Mouse (Mus musculus): ENCODE data around the gene Ccdc88c. TPM values are rescaled to one million over a fixed set of nuclear protein-coding genes. Genes with fewer than 3 reads are reported as not detected.
"Not testable (repeated sequence)": the region's sequence is repeated elsewhere in the genome, so short reads cannot be mapped to it uniquely, and the experiment has no call there.

Ccdc88c gene
- total RNA-seq, 2 experiments from 2014 or later, result 16.7 to 28.8 TPM

GRCm38 (mm10) chr12:101020210-101021015 is 8.4 kb downstream of the Ccdc88c start:
- DNase-seq (ENCODE audit: low spot score in 2 of 2), result no peak
- intact Hi-C loops (cut with DNase I), result loop anchor here (10.0 kb wide), 1 partner anchor 176 kb away; no protein-coding TSS in a partner anchor

GRCm38 (mm10) chr12:101019443-101019842 is 9.4 kb downstream of the Ccdc88c start:
- intact Hi-C loops (cut with DNase I), result no loop called here
- no peak for DNase-seq (ENCODE audit: low spot score in 2 of 2)

GRCm38 (mm10) chr12:101019031-101019430 is 9.8 kb downstream of the Ccdc88c start:
- DNase-seq (ENCODE audit: low spot score in 2 of 2), result no peak
- intact Hi-C loops (cut with DNase I), result no loop called here

GRCm38 (mm10) chr12:101017971-101018371 is 10.9 kb downstream of the Ccdc88c start:
- intact Hi-C loops (cut with DNase I), result no loop called here
- DNase-seq (ENCODE audit: low spot score in 2 of 2), result no peak

GRCm38 (mm10) chr12:101016412-101016928 is 12.4 kb downstream of the Ccdc88c start:
- intact Hi-C loops (cut with DNase I), result no loop called here
- DNase-seq (ENCODE audit: low spot score in 2 of 2), result no peak

- DNase-seq (ENCODE audit: low spot score in 2 of 2), result no peak
- intact Hi-C loops (cut with DNase I), result no loop called here
Measured at GRCm38 (mm10) chr12:101015926-101016325, 12.9 kb downstream of the Ccdc88c start.

GRCm38 (mm10) chr12:101015165-101015560 is 13.7 kb downstream of the Ccdc88c start:
- no peak for DNase-seq (ENCODE audit: low spot score in 2 of 2)
- intact Hi-C loops (cut with DNase I), result no loop called here

- DNase-seq (ENCODE audit: low spot score in 2 of 2), result no peak
- intact Hi-C loops (cut with DNase I), result no loop called here
Measured at GRCm38 (mm10) chr12:101014549-101015164, 14.2 kb downstream of the Ccdc88c start.

- DNase-seq (ENCODE audit: low spot score in 2 of 2); intact Hi-C loops (cut with DNase I): not testable (repeated sequence)
Measured at GRCm38 (mm10) chr12:101013668-101014067, 15.2 kb downstream of the Ccdc88c start.

- DNase-seq (ENCODE audit: low spot score in 2 of 2), result no peak
- intact Hi-C loops (cut with DNase I), result no loop called here
Measured at GRCm38 (mm10) chr12:101013078-101013665, 15.7 kb downstream of the Ccdc88c start.

- intact Hi-C loops (cut with DNase I), result no loop called here
- no peak for DNase-seq (ENCODE audit: low spot score in 2 of 2)
Measured at GRCm38 (mm10) chr12:101012197-101013077, 16.4 kb downstream of the Ccdc88c start.

GRCm38 (mm10) chr12:101011017-101011416 is 17.8 kb downstream of the Ccdc88c start:
- intact Hi-C loops (cut with DNase I), result no loop called here
- no peak for DNase-seq (ENCODE audit: low spot score in 2 of 2)

GRCm38 (mm10) chr12:101010148-101010920 is 18.5 kb downstream of the Ccdc88c start:
- DNase-seq (ENCODE audit: low spot score in 2 of 2), result no peak
- intact Hi-C loops (cut with DNase I), result no loop called here

- intact Hi-C loops (cut with DNase I), result no loop called here
- no peak for DNase-seq (ENCODE audit: low spot score in 2 of 2)
Measured at GRCm38 (mm10) chr12:101009225-101009624, 19.6 kb downstream of the Ccdc88c start.

GRCm38 (mm10) chr12:101008648-101009047 is 20.2 kb downstream of the Ccdc88c start:
- intact Hi-C loops (cut with DNase I), result no loop called here
- DNase-seq (ENCODE audit: low spot score in 2 of 2), result no peak

- intact Hi-C loops (cut with DNase I), result no loop called here
- DNase-seq (ENCODE audit: low spot score in 2 of 2), result peak; percentile 66 to 69
Measured at GRCm38 (mm10) chr12:101007968-101008481, 20.8 kb downstream of the Ccdc88c start.

GRCm38 (mm10) chr12:101007427-101007826 is 21.4 kb downstream of the Ccdc88c start:
- intact Hi-C loops (cut with DNase I), result no loop called here

GRCm38 (mm10) chr12:101005665-101006420 is 23.0 kb downstream of the Ccdc88c start:
- intact Hi-C loops (cut with DNase I), result no loop called here
- DNase-seq (ENCODE audit: low spot score in 2 of 2), result no peak

More at GRCm38 (mm10) chr12:101007427-101007826, 21.4 kb downstream of the Ccdc88c start:
- no peak for DNase-seq (ENCODE audit: low spot score in 2 of 2)

All from left cerebral cortex, postnatal 36 days (tissue).